Mouse (Mus musculus) cerebellum, adult 2 months (tissue): ENCODE data around the gene Ptpn1. TPM values are rescaled to one million over a fixed set of nuclear protein-coding genes. Genes with fewer than 3 reads are reported as not detected.

ENCODE experiments used
- DNase-seq, 2 experiments: peaks; one replicate each; pipeline ENCODE4 v3.0.0; 2021
- H3K27ac ChIP-seq: fragments of 200-500 bp; 2 replicates; pipeline ENCODE4 v1.5.1; 2012; ENCODE audit warnings: low read length, control low read depth, inconsistent platforms; ENCODE audit not compliant: insufficient read depth
- H3K27me3 ChIP-seq: fragments of 200-500 bp; 2 replicates; pipeline ENCODE4 v1.6.1; 2012; ENCODE audit warnings: inconsistent platforms, mild to moderate bottlenecking, low read length, moderate library complexity; ENCODE audit not compliant: control insufficient read depth, insufficient read depth
- H3K4me1 ChIP-seq: fragments of 200-500 bp; 2 replicates; pipeline ENCODE4 v1.6.1; 2011; ENCODE audit warnings: low read length; ENCODE audit not compliant: control insufficient read depth, insufficient read depth
- H3K4me3 ChIP-seq: fragments of 200-500 bp; replicated peaks from 2 replicates; pipeline ENCODE3; 2011; ENCODE audit warnings: mild to moderate bottlenecking, low read depth, low read length, control low read depth; ENCODE audit not compliant: insufficient read depth
- CTCF ChIP-seq: fragments of 200-500 bp; IDR thresholded peaks from 2 replicates; pipeline ENCODE4 v1.5.1; 2011; ENCODE audit warnings: low read depth, mild to moderate bottlenecking, control low read depth, low read length, moderate library complexity, borderline replicate concordance; ENCODE audit not compliant: insufficient read depth
- POLR2A ChIP-seq: fragments of 200-500 bp; IDR thresholded peaks from 2 replicates; pipeline ENCODE4 v1.6.1; 2011; ENCODE audit warnings: low read length, control low read depth, borderline replicate concordance; ENCODE audit not compliant: insufficient read depth
- WGBS: fragments of 180-500 bp; shearing (Covaris S2); methylation state at CpG from one replicate; pipeline ENCODE4 v1.1.7; 2018; 5-methylcytosine and 5-hydroxymethylcytosine counted together
- polyA plus RNA-seq: library from polyadenylated mRNA; depleted of rRNA; stranded (reverse); fragments of >200 nt; gene quantifications from 2 replicates; pipeline ENCODE4 v1.2.3, GENCODE M21; 2012

Ptpn1 gene
- polyA plus RNA-seq, 1 experiment: 24.5 TPM

- 35% methylated on average over 7 of the region's 7 CpGs for WGBS
- no peak for DNase-seq
- TF ChIP-seq POLR2A (no peak), CTCF (peak; percentile 39; the same call in 1 of the 2 replicates)
- no peak overlapping the region for H3K4me3 ChIP-seq
- no peaks in the 10 kb centered on the region for H3K27me3 ChIP-seq
- no peak overlapping the region for H3K27ac ChIP-seq
- H3K4me1 ChIP-seq: no peaks in the 10 kb centered on the region
Measured at GRCm38 (mm10) chr2:167986762-167987161, 54.9 kb downstream of the Ptpn1 start.

GRCm38 (mm10) chr2:167987640-167988039 is 55.8 kb downstream of the Ptpn1 start:
- Histone ChIP-seq H3K27ac (no peak overlapping the region), H3K4me1 (no peaks in the 10 kb centered on the region), H3K27me3 (no peaks in the 10 kb centered on the region), H3K4me3 (no peak overlapping the region)
- TF ChIP-seq POLR2A (no peak), CTCF (no peak)
- WGBS: 43% methylated on average over 12 of the region's 12 CpGs
- DNase-seq: no peak

- DNase-seq: no peak
- H3K27me3 ChIP-seq: no peaks in the 10 kb centered on the region
- H3K4me1 ChIP-seq: no peaks in the 10 kb centered on the region
- no peak for TF ChIP-seq POLR2A
- TF ChIP-seq CTCF: no peak
- 17% methylated on average over 14 of the region's 14 CpGs for WGBS
- no peak overlapping the region for H3K4me3 ChIP-seq
- no peak overlapping the region for H3K27ac ChIP-seq
Measured at GRCm38 (mm10) chr2:167989310-167989709, 57.5 kb downstream of the Ptpn1 start.

GRCm38 (mm10) chr2:167993260-167993659 is 61.4 kb downstream of the Ptpn1 start:
- H3K4me1 ChIP-seq: no peaks in the 10 kb centered on the region
- no peak for TF ChIP-seq CTCF
- TF ChIP-seq POLR2A: no peak
- WGBS: 67% methylated on average over 13 of the region's 13 CpGs
- H3K4me3 ChIP-seq: no peak overlapping the region
- DNase-seq: no peak
- H3K27me3 ChIP-seq: no peaks in the 10 kb centered on the region
- H3K27ac ChIP-seq: no peak overlapping the region

- H3K27me3 ChIP-seq: no peaks in the 10 kb centered on the region
- WGBS: 60% methylated on average over 19 of the region's 19 CpGs
- no peak overlapping the region for H3K4me3 ChIP-seq
- no peaks in the 10 kb centered on the region for H3K4me1 ChIP-seq
- DNase-seq: no peak
- no peak overlapping the region for H3K27ac ChIP-seq
- TF ChIP-seq CTCF (no peak), POLR2A (no peak)
Measured at GRCm38 (mm10) chr2:167995870-167996635, 64.2 kb downstream of the Ptpn1 start.

GRCm38 (mm10) chr2:167996672-167997215 is 64.9 kb downstream of the Ptpn1 start:
- 49% methylated on average over 8 of the region's 8 CpGs for WGBS
- no peaks in the 10 kb centered on the region for H3K4me1 ChIP-seq
- TF ChIP-seq CTCF: no peak
- no peak for TF ChIP-seq POLR2A
- H3K27me3 ChIP-seq: no peaks in the 10 kb centered on the region
- H3K4me3 ChIP-seq: no peak overlapping the region
- H3K27ac ChIP-seq: no peak overlapping the region
- no peak for DNase-seq

- TF ChIP-seq CTCF (no peak), POLR2A (no peak)
- Histone ChIP-seq H3K4me1 (no peaks in the 10 kb centered on the region), H3K27ac (no peak overlapping the region), H3K4me3 (no peak overlapping the region), H3K27me3 (no peaks in the 10 kb centered on the region)
- WGBS: 75% methylated on average over 3 of the region's 3 CpGs
- DNase-seq: no peak
Measured at GRCm38 (mm10) chr2:167997562-167997961, 65.7 kb downstream of the Ptpn1 start.

- TF ChIP-seq CTCF (no peak), POLR2A (no peak)
- Histone ChIP-seq H3K4me3 (no peak overlapping the region), H3K4me1 (no peaks in the 10 kb centered on the region), H3K27ac (no peak overlapping the region), H3K27me3 (no peaks in the 10 kb centered on the region)
- 37% methylated on average over 3 of the region's 3 CpGs for WGBS
- DNase-seq: no peak
Measured at GRCm38 (mm10) chr2:167999145-167999743, 67.4 kb downstream of the Ptpn1 start.

GRCm38 (mm10) chr2:168002188-168002587 is 70.3 kb downstream of the Ptpn1 start:
- no peak for DNase-seq
- Histone ChIP-seq H3K27me3 (no peaks in the 10 kb centered on the region), H3K4me3 (no peak overlapping the region), H3K27ac (no peak overlapping the region), H3K4me1 (no peaks in the 10 kb centered on the region)
- 63% methylated on average over 4 of the region's 4 CpGs for WGBS
- no peak for TF ChIP-seq CTCF
- TF ChIP-seq POLR2A: no peak
